Mouse (Mus musculus) erythroblast, embryonic 14.5 days (primary cell): Measurements from ENCODE around the gene Rab31. TPM values are rescaled to one million over a fixed set of nuclear protein-coding genes. Genes with fewer than 3 reads are reported as not detected.

Source experiments
- H3K27me3 ChIP-seq: 2 replicates; pipeline ENCODE4 v1.6.1; 2012; ENCODE audit warnings: inconsistent platforms; ENCODE audit not compliant: control insufficient read depth
- H3K36me3 ChIP-seq: 2 replicates; pipeline ENCODE4 v1.6.1; 2012; ENCODE audit warnings: mild to moderate bottlenecking, inconsistent platforms; ENCODE audit not compliant: control insufficient read depth
- H3K4me1 ChIP-seq: 2 replicates; pipeline ENCODE4 v1.6.1; 2012; ENCODE audit warnings: inconsistent platforms; ENCODE audit not compliant: control insufficient read depth
- H3K4me3 ChIP-seq: replicated peaks from 2 replicates; pipeline ENCODE3; 2012; ENCODE audit warnings: moderate library complexity, mild to moderate bottlenecking, inconsistent platforms
- H3K9me3 ChIP-seq: 2 replicates; pipeline ENCODE4 v1.6.1; 2012; ENCODE audit warnings: low read length, inconsistent platforms, mixed read lengths; ENCODE audit not compliant: control insufficient read depth
- GATA1 ChIP-seq: IDR thresholded peaks from 2 replicates; pipeline ENCODE4 v1.6.1; 2012; ENCODE audit warnings: low read length, inconsistent platforms, mixed read lengths
- TAL1 ChIP-seq: IDR thresholded peaks from 3 replicates; pipeline ENCODE4 v1.6.1; 2012; ENCODE audit warnings: low read length, inconsistent platforms, mixed read lengths
- polyA plus RNA-seq: library from polyadenylated mRNA; stranded (reverse); fragments of >175 nt; gene quantifications from 2 replicates; pipeline ENCODE4 v1.2.3, GENCODE M21; 2012

Gene Rab31
- polyA plus RNA-seq, 1 experiment = not detected

DNA sequence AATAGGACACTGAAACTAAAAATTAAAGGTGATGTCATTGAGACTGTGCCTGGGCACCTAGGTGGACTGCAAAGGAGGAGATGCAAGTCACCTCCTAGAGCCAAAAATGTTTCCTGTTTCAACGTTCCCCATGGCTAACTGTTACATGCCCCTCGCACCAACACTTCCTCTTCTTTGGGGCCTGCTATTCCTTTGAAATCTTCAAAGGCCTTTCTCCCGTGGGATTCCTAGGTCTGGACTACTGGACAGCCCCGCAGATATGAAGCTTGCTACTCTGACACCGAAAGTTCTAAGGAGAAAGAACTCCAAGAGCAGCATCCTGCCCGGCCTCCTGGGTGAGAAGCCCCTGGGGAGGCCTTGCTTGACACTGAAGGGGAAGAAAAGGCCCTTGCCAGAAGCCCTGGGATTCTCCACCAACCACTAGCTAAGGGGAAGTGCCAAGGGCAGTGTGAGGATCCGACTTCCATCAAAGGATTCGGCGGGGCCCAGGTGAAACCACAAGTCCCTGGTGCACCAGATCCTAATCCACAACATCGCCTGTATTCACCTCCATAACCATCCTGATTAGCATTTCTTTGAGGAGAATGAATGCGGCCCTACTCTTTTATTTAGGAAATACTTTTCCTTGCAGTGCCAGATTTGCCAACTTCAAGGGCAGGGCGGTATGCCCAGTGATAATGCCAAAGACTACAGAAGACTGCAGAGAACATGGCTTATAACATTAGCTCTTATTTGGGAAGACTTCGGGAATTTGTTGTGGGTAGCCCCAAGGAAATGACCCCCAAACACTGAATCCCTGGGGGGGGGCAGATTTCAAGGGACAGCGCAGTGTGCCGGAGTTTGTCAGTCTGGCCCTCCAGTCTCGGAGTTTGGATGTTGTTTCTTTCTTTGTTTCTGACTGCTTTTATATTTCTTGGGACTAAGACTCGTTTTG, 1.3 kb downstream of the Rab31 start:
- Histone ChIP-seq H3K4me1 (peaks cover 15% of the 10 kb centered on the region), H3K27me3 (peaks cover 54% of the 10 kb centered on the region), H3K36me3 (no peaks in the 10 kb centered on the region), H3K4me3 (no peak overlapping the region), H3K9me3 (peaks cover 5% of the 10 kb centered on the region; the same call in 1 of the 2 replicates)
- TF ChIP-seq GATA1 (no peak), TAL1 (no peak)

- H3K9me3 ChIP-seq = peaks cover 5% of the 10 kb centered on the region; the same call in 1 of the 2 replicates
- TF ChIP-seq TAL1 (no peak), GATA1 (no peak)
- H3K27me3 ChIP-seq = peaks cover 34% of the 10 kb centered on the region
- peaks cover 15% of the 10 kb centered on the region for H3K4me1 ChIP-seq
- H3K4me3 ChIP-seq = no peak overlapping the region
- no peaks in the 10 kb centered on the region for H3K36me3 ChIP-seq
Observed at GRCm38 (mm10) chr17:65768486-65768885, 4.1 kb downstream of the Rab31 start.

DNA sequence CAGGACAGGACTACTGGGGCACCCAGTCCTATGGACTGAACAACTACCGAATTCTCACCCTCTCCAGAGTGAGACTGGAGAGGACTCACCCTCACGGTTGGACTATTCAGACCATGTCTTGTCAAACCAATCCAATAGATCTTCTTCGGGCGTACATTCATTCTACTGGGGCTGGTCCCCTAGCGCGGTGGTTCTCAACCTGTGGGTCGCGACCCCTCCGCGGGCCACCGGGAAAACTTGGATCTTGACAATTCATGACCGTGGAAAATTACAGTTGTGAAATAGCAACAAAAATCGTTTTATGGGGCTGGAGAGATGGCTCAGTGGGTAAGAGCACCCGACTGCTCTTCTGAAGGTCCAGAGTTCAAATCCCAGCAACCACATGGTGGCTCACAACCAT, 9.3 kb downstream of the Rab31 start:
- Histone ChIP-seq H3K36me3 (no peaks in the 10 kb centered on the region), H3K9me3 (no peaks in the 10 kb centered on the region; the same call in 1 of the 2 replicates), H3K4me1 (peaks cover 8% of the 10 kb centered on the region), H3K4me3 (no peak overlapping the region), H3K27me3 (no peaks in the 10 kb centered on the region)
- no peak for TF ChIP-seq GATA1
- no peak for TF ChIP-seq TAL1

GRCm38 (mm10) chr17:65757150-65757549, 15.4 kb downstream of the Rab31 start:
- no peaks in the 10 kb centered on the region for H3K27me3 ChIP-seq
- no peaks in the 10 kb centered on the region; the same call in 1 of the 2 replicates for H3K9me3 ChIP-seq
- TF ChIP-seq TAL1 (no peak), GATA1 (no peak)
- H3K36me3 ChIP-seq = no peaks in the 10 kb centered on the region
- no peak overlapping the region for H3K4me3 ChIP-seq
- H3K4me1 ChIP-seq = no peaks in the 10 kb centered on the region

- H3K9me3 ChIP-seq = no peaks in the 10 kb centered on the region; the same call in 1 of the 2 replicates
- no peak for TF ChIP-seq TAL1
- TF ChIP-seq GATA1 = no peak
Observed at GRCm38 (mm10) chr17:65755857-65756256, 16.7 kb downstream of the Rab31 start.

DNA sequence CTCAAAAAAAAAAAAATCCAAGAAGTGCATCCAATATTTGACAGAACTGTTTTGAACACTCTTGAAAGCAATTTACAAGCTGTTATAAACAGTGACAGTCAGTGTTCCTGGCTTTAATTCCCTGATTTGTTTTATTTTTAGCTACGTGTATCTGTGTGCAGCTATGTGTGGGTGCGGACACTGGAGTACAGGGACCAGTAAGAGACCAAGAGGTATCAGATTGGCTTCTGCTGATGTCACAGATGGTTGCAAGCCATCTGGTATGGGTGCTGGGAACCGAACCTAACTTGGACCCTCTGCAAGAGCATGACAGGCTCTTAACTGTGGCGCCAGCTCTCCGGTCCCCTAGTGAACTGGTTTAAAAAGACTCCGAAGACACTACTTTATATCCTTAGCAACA, 19.4 kb downstream of the Rab31 start:
- H3K36me3 ChIP-seq = no peaks in the 10 kb centered on the region
- TF ChIP-seq GATA1 (no peak), TAL1 (no peak)

More at GRCm38 (mm10) chr17:65755857-65756256, 16.7 kb downstream of the Rab31 start:
- Histone ChIP-seq H3K36me3 (no peaks in the 10 kb centered on the region), H3K4me3 (no peak overlapping the region), H3K27me3 (no peaks in the 10 kb centered on the region), H3K4me1 (no peaks in the 10 kb centered on the region)

DNA sequence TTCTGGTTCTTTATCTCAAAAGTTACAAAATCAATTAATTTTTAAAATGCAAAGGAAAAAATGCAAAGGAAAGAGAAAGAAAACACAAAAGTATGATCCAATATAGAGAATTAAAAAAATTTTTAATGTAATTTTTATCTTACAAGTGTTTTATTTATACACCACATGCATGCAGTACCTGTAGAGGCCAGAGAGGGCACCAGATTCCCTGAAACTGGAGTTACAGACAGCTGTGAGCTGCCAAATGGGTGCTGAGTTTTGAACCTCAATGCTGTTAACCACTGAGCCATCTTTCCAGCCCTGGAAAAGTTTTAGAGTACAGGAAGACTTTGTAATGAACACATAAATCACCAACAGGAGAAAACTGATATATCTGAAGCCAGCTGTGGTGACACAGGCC, 22.3 kb downstream of the Rab31 start:
- H3K27me3 ChIP-seq = no peaks in the 10 kb centered on the region
- H3K4me3 ChIP-seq = no peak overlapping the region
- TF ChIP-seq TAL1 (no peak), GATA1 (no peak)
- no peaks in the 10 kb centered on the region for H3K36me3 ChIP-seq
- H3K9me3 ChIP-seq = no peaks in the 10 kb centered on the region; the same call in 1 of the 2 replicates
- no peaks in the 10 kb centered on the region for H3K4me1 ChIP-seq

More for the DNA sequence above, 19.4 kb downstream of the Rab31 start:
- Histone ChIP-seq H3K27me3 (no peaks in the 10 kb centered on the region), H3K4me3 (no peak overlapping the region), H3K4me1 (no peaks in the 10 kb centered on the region), H3K9me3 (no peaks in the 10 kb centered on the region; the same call in 1 of the 2 replicates)

- H3K9me3 ChIP-seq = no peaks in the 10 kb centered on the region; the same call in 1 of the 2 replicates
- TF ChIP-seq GATA1 = no peak
- no peak for TF ChIP-seq TAL1
- no peaks in the 10 kb centered on the region for H3K4me1 ChIP-seq
- no peaks in the 10 kb centered on the region for H3K36me3 ChIP-seq
- H3K27me3 ChIP-seq = no peaks in the 10 kb centered on the region
- H3K4me3 ChIP-seq = no peak overlapping the region
Observed at GRCm38 (mm10) chr17:65749803-65750202, 22.7 kb downstream of the Rab31 start.

GRCm38 (mm10) chr17:65748997-65749396, 23.6 kb downstream of the Rab31 start:
- Histone ChIP-seq H3K9me3 (no peaks in the 10 kb centered on the region; the same call in 1 of the 2 replicates), H3K4me1 (no peaks in the 10 kb centered on the region), H3K4me3 (no peak overlapping the region), H3K36me3 (no peaks in the 10 kb centered on the region), H3K27me3 (no peaks in the 10 kb centered on the region)
- TF ChIP-seq TAL1 (no peak), GATA1 (no peak)
